In the genomic region with DNA sequence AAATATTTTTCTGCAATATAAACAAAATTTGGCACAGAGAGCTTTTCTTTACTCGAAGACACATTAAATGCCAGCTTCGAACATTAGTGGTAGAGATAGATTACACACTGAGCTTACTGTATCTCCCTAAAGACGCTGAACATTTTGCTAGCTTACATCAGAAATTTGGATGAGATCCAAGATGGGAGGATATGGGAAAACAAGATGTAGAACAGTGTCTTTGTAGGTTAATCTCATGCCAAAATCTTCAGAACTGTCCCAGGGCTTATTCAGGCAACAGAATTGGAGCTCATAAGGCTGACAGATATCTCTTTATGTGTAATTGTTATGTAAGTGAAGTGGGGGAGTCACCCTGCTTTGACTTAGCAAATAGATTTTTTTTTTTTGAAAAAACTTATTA, we compare ENCODE assay signal across 24 mouse cellular contexts.
A peak's percentile ranks its signal among the peaks of the same experiment; 100 is the strongest.
DNase-seq lines count a peak whose midpoint lies in the region; ATAC-seq and TF ChIP-seq lines count a peak whose summit lies in the region.
"Had no signal": no experiment of that assay in that cellular context is flagged by ENCODE, and none has a peak within 500 bp of the region (broad histone marks: within the 10 kb centered on the region; RNA-seq: fewer than 3 reads in every experiment).

No protein-coding gene starts in this region.

- peak; percentile 74 for DNase-seq in embryonic facial prominence, embryonic 14.5 days (ENCODE audit: low spot score)
- no peak for DNase-seq in embryonic facial prominence, embryonic 10.5 days (ENCODE audit: low spot score)
- DNase-seq in hindbrain, postnatal 0 days (ENCODE audit: low spot score), result peak; percentile 66
- DNase-seq in 3T3-L1 (ENCODE audit: low read depth, low spot score), result peak; percentile 15
- DNase-seq in thymus, postnatal 0 days (ENCODE audit: low spot score), result no peak
- DNase-seq in layer of hippocampus, postnatal 10 days (ENCODE audit: low spot score in 2 of 2), result no peak
- DNase-seq: adrenal gland, postnatal 36 days; cerebellum, adult 9-10 months; gastrocnemius, postnatal 36 days; kidney, adult 9 months; kidney, postnatal 4 days; layer of hippocampus, adult 9-11 months; lung, adult 2 months; thymus, postnatal 25 days had no signal

- no peaks in the 10 kb centered on the region for H3K4me1 ChIP-seq in embryonic facial prominence, embryonic 14.5 days (ENCODE audit: control insufficient read depth, insufficient read depth, low read length)
- H3K4me1 ChIP-seq in embryonic facial prominence, embryonic 10.5 days, result no peaks in the 10 kb centered on the region
- H3K4me1 ChIP-seq in hindbrain, postnatal 0 days (ENCODE audit: insufficient read depth, low read length), result no peaks in the 10 kb centered on the region
- no peaks in the 10 kb centered on the region for H3K4me1 ChIP-seq in hindbrain, embryonic 13.5 days (replicated peaks)
- no peaks in the 10 kb centered on the region for H3K4me1 ChIP-seq in embryonic facial prominence, embryonic 15.5 days
- H3K4me1 ChIP-seq: intestine, embryonic 15.5 days; limb, embryonic 12.5 days; liver, embryonic 12.5 days; midbrain, embryonic 12.5 days; neural tube, embryonic 15.5 days had no signal

- H3K36me3 ChIP-seq in embryonic facial prominence, embryonic 14.5 days (ENCODE audit: control insufficient read depth, insufficient read depth, low read length), result no peaks in the 10 kb centered on the region
- H3K36me3 ChIP-seq in embryonic facial prominence, embryonic 10.5 days (replicated peaks), result no peaks in the 10 kb centered on the region
- no peaks in the 10 kb centered on the region for H3K36me3 ChIP-seq in hindbrain, postnatal 0 days (ENCODE audit: insufficient read depth, low read length)
- no peaks in the 10 kb centered on the region for H3K36me3 ChIP-seq in hindbrain, embryonic 13.5 days
- H3K36me3 ChIP-seq in embryonic facial prominence, embryonic 15.5 days, result no peaks in the 10 kb centered on the region
- H3K36me3 ChIP-seq: intestine, embryonic 15.5 days; limb, embryonic 12.5 days; liver, embryonic 12.5 days; midbrain, embryonic 12.5 days; neural tube, embryonic 15.5 days had no signal

- H3K9me3 ChIP-seq in embryonic facial prominence, embryonic 14.5 days (ENCODE audit: control insufficient read depth, low read length), result no peaks in the 10 kb centered on the region
- no peaks in the 10 kb centered on the region for H3K9me3 ChIP-seq in embryonic facial prominence, embryonic 10.5 days
- no peaks in the 10 kb centered on the region for H3K9me3 ChIP-seq in hindbrain, postnatal 0 days (ENCODE audit: low read length)
- H3K9me3 ChIP-seq in hindbrain, embryonic 13.5 days, result no peaks in the 10 kb centered on the region
- H3K9me3 ChIP-seq in embryonic facial prominence, embryonic 15.5 days (replicated peaks), result no peaks in the 10 kb centered on the region
- H3K9me3 ChIP-seq: intestine, embryonic 15.5 days; limb, embryonic 12.5 days; liver, embryonic 12.5 days; midbrain, embryonic 12.5 days; neural tube, embryonic 15.5 days had no signal

- 38% methylated on average over 3 of the region's 3 CpGs for WGBS in embryonic facial prominence, embryonic 14.5 days
- 88% methylated on average over 3 of the region's 3 CpGs for WGBS in embryonic facial prominence, embryonic 10.5 days
- 31% methylated on average over 3 of the region's 3 CpGs for WGBS in hindbrain, postnatal 0 days
- WGBS in hindbrain, embryonic 13.5 days, result 60% methylated on average over 3 of the region's 3 CpGs
- WGBS in embryonic facial prominence, embryonic 15.5 days, result 31% methylated on average over 3 of the region's 3 CpGs

- TF ChIP-seq CTCF in hindbrain, postnatal 0 days (IDR thresholded peaks at IDR 0.05; ENCODE audit: low read depth), result no peak

- H3K27ac ChIP-seq in embryonic facial prominence, embryonic 14.5 days (replicated peaks; ENCODE audit: low read depth, low read length), result no peak overlapping the region
- no peak overlapping the region for H3K27ac ChIP-seq in embryonic facial prominence, embryonic 10.5 days (replicated peaks)
- H3K27ac ChIP-seq in hindbrain, postnatal 0 days, result no peak overlapping the region
- H3K27ac ChIP-seq in hindbrain, embryonic 13.5 days, result no peak overlapping the region
- no peak overlapping the region for H3K27ac ChIP-seq in embryonic facial prominence, embryonic 15.5 days (replicated peaks)
- H3K27ac ChIP-seq: intestine, embryonic 15.5 days; limb, embryonic 12.5 days; liver, embryonic 12.5 days; macrophage; midbrain, embryonic 12.5 days; neural tube, embryonic 15.5 days had no signal

- no peak overlapping the region for H3K4me2 ChIP-seq in embryonic facial prominence, embryonic 14.5 days (ENCODE audit: low read depth, low read length)
- no peak overlapping the region for H3K4me2 ChIP-seq in hindbrain, postnatal 0 days (ENCODE audit: low read depth, low read length)
- H3K4me2 ChIP-seq in hindbrain, embryonic 13.5 days, result no peak overlapping the region
- H3K4me2 ChIP-seq in embryonic facial prominence, embryonic 15.5 days (replicated peaks), result no peak overlapping the region
- H3K4me2 ChIP-seq: intestine, embryonic 15.5 days; limb, embryonic 12.5 days; liver, embryonic 12.5 days; midbrain, embryonic 12.5 days; neural tube, embryonic 15.5 days had no signal

- no peak overlapping the region for H3K9ac ChIP-seq in embryonic facial prominence, embryonic 14.5 days (ENCODE audit: low read depth, low read length)
- no peak overlapping the region for H3K9ac ChIP-seq in hindbrain, postnatal 0 days (replicated peaks; ENCODE audit: low read length)
- H3K9ac ChIP-seq in hindbrain, embryonic 13.5 days, result no peak overlapping the region
- no peak overlapping the region for H3K9ac ChIP-seq in embryonic facial prominence, embryonic 15.5 days
- H3K9ac ChIP-seq: intestine, embryonic 15.5 days; limb, embryonic 12.5 days; liver, embryonic 12.5 days; midbrain, embryonic 12.5 days; neural tube, embryonic 15.5 days had no signal

- H3K27me3 ChIP-seq in embryonic facial prominence, embryonic 14.5 days (replicated peaks; ENCODE audit: control insufficient read depth, insufficient read depth, low read length), result no peaks in the 10 kb centered on the region
- H3K27me3 ChIP-seq in embryonic facial prominence, embryonic 10.5 days (replicated peaks; ENCODE audit: low read depth, poor library complexity, severe bottlenecking), result no peaks in the 10 kb centered on the region
- H3K27me3 ChIP-seq in hindbrain, postnatal 0 days (ENCODE audit: insufficient read depth, low read length), result no peaks in the 10 kb centered on the region
- no peaks in the 10 kb centered on the region for H3K27me3 ChIP-seq in hindbrain, embryonic 13.5 days
- no peaks in the 10 kb centered on the region for H3K27me3 ChIP-seq in embryonic facial prominence, embryonic 15.5 days
- H3K27me3 ChIP-seq: intestine, embryonic 15.5 days; limb, embryonic 12.5 days; liver, embryonic 12.5 days; midbrain, embryonic 12.5 days; neural tube, embryonic 15.5 days had no signal

- peak; percentile 63; the same call in 1 of the 2 replicates for ATAC-seq in embryonic facial prominence, embryonic 14.5 days (ENCODE audit: low read depth)
- ATAC-seq in hindbrain, postnatal 0 days, result no peak
- ATAC-seq in hindbrain, embryonic 13.5 days (ENCODE audit: low FRiP score), result no peak
- ATAC-seq in embryonic facial prominence, embryonic 15.5 days (ENCODE audit: insufficient number of reproducible peaks, low FRiP score, low TSS enrichment, low read depth), result 0 out of 2 replicates have a peak, but pooled peaks have one; percentile 51
- ATAC-seq: CD4-positive, CD25-positive, alpha-beta regulatory T cell, adult 4 months; intestine, embryonic 15.5 days; liver, embryonic 12.5 days had no signal

- H3K4me3 ChIP-seq in embryonic facial prominence, embryonic 14.5 days (ENCODE audit: low read depth, low read length), result no peak overlapping the region
- no peak overlapping the region for H3K4me3 ChIP-seq in embryonic facial prominence, embryonic 10.5 days
- no peak overlapping the region for H3K4me3 ChIP-seq in hindbrain, postnatal 0 days (ENCODE audit: low read length)
- H3K4me3 ChIP-seq in hindbrain, embryonic 13.5 days, result no peak overlapping the region
- no peak overlapping the region for H3K4me3 ChIP-seq in embryonic facial prominence, embryonic 15.5 days (replicated peaks)
- H3K4me3 ChIP-seq: intestine, embryonic 15.5 days; limb, embryonic 12.5 days; liver, embryonic 12.5 days; midbrain, embryonic 12.5 days; myocyte; neural tube, embryonic 15.5 days had no signal

Comparison
In these comparisons a context has a peak if more than half of its experiments do, and no peak if none do; other contexts are left out.
1. DNase-seq: peak in embryonic facial prominence, embryonic 14.5 days (single experiment), hindbrain, postnatal 0 days (single experiment) and 3T3-L1 (single experiment); none in embryonic facial prominence, embryonic 10.5 days (single experiment), thymus, postnatal 0 days (single experiment) and layer of hippocampus, postnatal 10 days (0 of 2).
2. ATAC-seq: peak in embryonic facial prominence, embryonic 14.5 days (single experiment) and embryonic facial prominence, embryonic 15.5 days (single experiment); none in hindbrain, postnatal 0 days (single experiment) and hindbrain, embryonic 13.5 days (single experiment).